Mouse (Mus musculus): ENCODE data around the gene Zfp541. TPM values are rescaled to one million over a fixed set of nuclear protein-coding genes. Genes with fewer than 3 reads are reported as not detected.

Zfp541 gene
- polyA plus RNA-seq, 1 experiment from 2014 or later = 0.06 TPM

- H3K4me3 ChIP-seq = peak within 1 kb of the TSS; percentile 68
- no peaks in the 10 kb centered on the region for H3K27me3 ChIP-seq
- H3K4me2 ChIP-seq = peak within 1 kb of the TSS; percentile 74
- H3K4me1 ChIP-seq (replicated peaks) = peaks cover 15% of the 10 kb centered on the region
- peaks cover 31% of the 10 kb centered on the region for H3K36me3 ChIP-seq
- peak; percentile 88 for ATAC-seq (ENCODE audit: low FRiP score, low read depth)
- H3K27ac ChIP-seq (replicated peaks) = peak within 1 kb of the TSS; percentile 95
- WGBS = 2% methylated on average over 33 of the region's 33 CpGs
- no peaks in the 10 kb centered on the region for H3K9me3 ChIP-seq
- peak within 1 kb of the TSS; percentile 84 for H3K9ac ChIP-seq
Measured at GRCm38 (mm10) chr7:16119569-16120261, 58.1 kb downstream of the Zfp541 start, which contains the start of gene Kptn. Gene Kptn (plus strand): TSS chr7:16119895.

- Histone ChIP-seq H3K4me1 (replicated peaks) (peaks cover 15% of the 10 kb centered on the region), H3K4me3 (peak overlapping the region; percentile 68), H3K4me2 (peak overlapping the region; percentile 74), H3K9me3 (no peaks in the 10 kb centered on the region), H3K27ac (replicated peaks) (peak overlapping the region; percentile 95; the same call in 1 of the 2 replicates), H3K36me3 (peaks cover 26% of the 10 kb centered on the region), H3K9ac (peak overlapping the region; percentile 84), H3K27me3 (no peaks in the 10 kb centered on the region)
- ATAC-seq (ENCODE audit: low FRiP score, low read depth) = peak; percentile 6; the same call in 1 of the 2 replicates
- 52% methylated on average over 9 of the region's 9 CpGs for WGBS
Measured at GRCm38 (mm10) chr7:16120262-16120600, 58.6 kb downstream of the Zfp541 start.

- no peaks in the 10 kb centered on the region for H3K36me3 ChIP-seq
- ATAC-seq (ENCODE audit: low FRiP score, low read depth) = no peak
- no peaks in the 10 kb centered on the region for H3K27me3 ChIP-seq
- H3K9ac ChIP-seq = no peak overlapping the region
- no peak overlapping the region for H3K4me2 ChIP-seq
- 87% methylated on average over 9 of the region's 9 CpGs for WGBS
- H3K4me1 ChIP-seq (replicated peaks) = peaks cover 28% of the 10 kb centered on the region
- no peak overlapping the region for H3K27ac ChIP-seq (replicated peaks)
- no peak overlapping the region for H3K4me3 ChIP-seq
- no peaks in the 10 kb centered on the region for H3K9me3 ChIP-seq
Measured at GRCm38 (mm10) chr7:16125829-16126228, 64.2 kb downstream of the Zfp541 start.

- H3K4me3 ChIP-seq = no peak overlapping the region
- ATAC-seq (ENCODE audit: low FRiP score, low read depth) = no peak
- no peaks in the 10 kb centered on the region for H3K36me3 ChIP-seq
- 68% methylated on average over 6 of the region's 6 CpGs for WGBS
- no peak overlapping the region for H3K9ac ChIP-seq
- H3K4me2 ChIP-seq = no peak overlapping the region
- H3K4me1 ChIP-seq (replicated peaks) = peaks cover 51% of the 10 kb centered on the region
- no peak overlapping the region for H3K27ac ChIP-seq (replicated peaks)
- no peaks in the 10 kb centered on the region for H3K9me3 ChIP-seq
- no peaks in the 10 kb centered on the region for H3K27me3 ChIP-seq
Measured at GRCm38 (mm10) chr7:16128344-16128743, 66.7 kb downstream of the Zfp541 start.

- no peaks in the 10 kb centered on the region for H3K9me3 ChIP-seq
- WGBS = 56% methylated on average over 5 of the region's 5 CpGs
- H3K4me2 ChIP-seq = peak overlapping the region; percentile 73
- no peak for ATAC-seq (ENCODE audit: low FRiP score, low read depth)
- no peaks in the 10 kb centered on the region for H3K36me3 ChIP-seq
- peaks cover 57% of the 10 kb centered on the region for H3K4me1 ChIP-seq (replicated peaks)
- peak overlapping the region; percentile 69 for H3K9ac ChIP-seq
- peak overlapping the region; percentile 56 for H3K4me3 ChIP-seq
- peak overlapping the region; percentile 79 for H3K27ac ChIP-seq (replicated peaks)
- H3K27me3 ChIP-seq = no peaks in the 10 kb centered on the region
Measured at GRCm38 (mm10) chr7:16128899-16129298, 67.3 kb downstream of the Zfp541 start.

GRCm38 (mm10) chr7:16129421-16129845 lies 67.8 kb downstream of the Zfp541 start, which contains the start of gene Slc8a2:
Gene Slc8a2 (plus strand): TSS chr7:16129826.
- no peaks in the 10 kb centered on the region for H3K36me3 ChIP-seq
- H3K9ac ChIP-seq = peak within 1 kb of the TSS; percentile 69
- H3K4me3 ChIP-seq = peak within 1 kb of the TSS; percentile 56
- ATAC-seq (ENCODE audit: low FRiP score, low read depth) = peak; percentile 90
- H3K4me1 ChIP-seq (replicated peaks) = peaks cover 62% of the 10 kb centered on the region
- peak within 1 kb of the TSS; percentile 79 for H3K27ac ChIP-seq (replicated peaks)
- no peaks in the 10 kb centered on the region for H3K9me3 ChIP-seq
- WGBS = 2% methylated on average over 12 of the region's 12 CpGs
- peak within 1 kb of the TSS; percentile 73 for H3K4me2 ChIP-seq
- no peaks in the 10 kb centered on the region for H3K27me3 ChIP-seq

- Histone ChIP-seq H3K36me3 (no peaks in the 10 kb centered on the region), H3K4me2 (peak overlapping the region; percentile 73), H3K4me3 (peak overlapping the region; percentile 56), H3K4me1 (replicated peaks) (peaks cover 68% of the 10 kb centered on the region), H3K9ac (peak overlapping the region; percentile 69), H3K27me3 (no peaks in the 10 kb centered on the region), H3K27ac (replicated peaks) (peak overlapping the region; percentile 79), H3K9me3 (no peaks in the 10 kb centered on the region)
- WGBS = 2% methylated on average over 36 of the region's 38 CpGs
- peak; percentile 88 for ATAC-seq (ENCODE audit: low FRiP score, low read depth)
Measured at GRCm38 (mm10) chr7:16129846-16130691, 68.5 kb downstream of the Zfp541 start.

- no peaks in the 10 kb centered on the region for H3K27me3 ChIP-seq
- no peak for ATAC-seq (ENCODE audit: low FRiP score, low read depth)
- H3K9me3 ChIP-seq = no peaks in the 10 kb centered on the region
- H3K9ac ChIP-seq = peak overlapping the region; percentile 69
- H3K4me1 ChIP-seq (replicated peaks) = peaks cover 69% of the 10 kb centered on the region
- peak overlapping the region; percentile 56 for H3K4me3 ChIP-seq
- H3K36me3 ChIP-seq = no peaks in the 10 kb centered on the region
- peak overlapping the region; percentile 79 for H3K27ac ChIP-seq (replicated peaks)
- WGBS = 32% methylated on average over 13 of the region's 13 CpGs
- H3K4me2 ChIP-seq = peak overlapping the region; percentile 73
Measured at GRCm38 (mm10) chr7:16130956-16131634, 69.5 kb downstream of the Zfp541 start.

- no peaks in the 10 kb centered on the region for H3K9me3 ChIP-seq
- H3K27me3 ChIP-seq = no peaks in the 10 kb centered on the region
- no peak for ATAC-seq (ENCODE audit: low FRiP score, low read depth)
- H3K4me2 ChIP-seq = peak overlapping the region; percentile 73
- peaks cover 69% of the 10 kb centered on the region for H3K4me1 ChIP-seq (replicated peaks)
- H3K9ac ChIP-seq = no peak overlapping the region
- H3K36me3 ChIP-seq = no peaks in the 10 kb centered on the region
- no peak overlapping the region for H3K27ac ChIP-seq (replicated peaks)
- WGBS = 11% methylated on average over 7 of the region's 7 CpGs
- no peak overlapping the region for H3K4me3 ChIP-seq
Measured at GRCm38 (mm10) chr7:16132161-16132581, 70.6 kb downstream of the Zfp541 start.

- Histone ChIP-seq H3K9me3 (no peaks in the 10 kb centered on the region), H3K4me3 (no peak overlapping the region), H3K4me2 (no peak overlapping the region), H3K27ac (replicated peaks) (no peak overlapping the region), H3K36me3 (no peaks in the 10 kb centered on the region), H3K27me3 (no peaks in the 10 kb centered on the region), H3K4me1 (replicated peaks) (peaks cover 65% of the 10 kb centered on the region), H3K9ac (no peak overlapping the region)
- no peak for ATAC-seq (ENCODE audit: low FRiP score, low read depth)
- 71% methylated on average over 3 of the region's 3 CpGs for WGBS
Measured at GRCm38 (mm10) chr7:16132926-16133325, 71.3 kb downstream of the Zfp541 start.

GRCm38 (mm10) chr7:16133691-16134090 lies 72.1 kb downstream of the Zfp541 start:
- peaks cover 57% of the 10 kb centered on the region for H3K4me1 ChIP-seq (replicated peaks)

More at GRCm38 (mm10) chr7:16133691-16134090, 72.1 kb downstream of the Zfp541 start:
- no peak overlapping the region for H3K4me2 ChIP-seq
- no peak overlapping the region for H3K9ac ChIP-seq
- H3K36me3 ChIP-seq = no peaks in the 10 kb centered on the region
- ATAC-seq (ENCODE audit: low FRiP score, low read depth) = no peak
- H3K27ac ChIP-seq (replicated peaks) = no peak overlapping the region
- no peak overlapping the region for H3K4me3 ChIP-seq
- H3K27me3 ChIP-seq = no peaks in the 10 kb centered on the region
- H3K9me3 ChIP-seq = no peaks in the 10 kb centered on the region
- 78% methylated on average over 9 of the region's 9 CpGs for WGBS

Data from hindbrain, embryonic 15.5 days (tissue).